Mouse (Mus musculus): ENCODE results near the gene Gm8126. TPM values are rescaled to one million over a fixed set of nuclear protein-coding genes. Genes with fewer than 3 reads are reported as not detected.
"Not testable (repeated sequence)": the region's sequence is repeated elsewhere in the genome, so short reads cannot be mapped to it uniquely, and the experiment has no call there.

Gm8126 gene
- polyA plus RNA-seq, 1 experiment from 2014 or later, result not detected

GRCm38 (mm10) chr14:43269211-43269610, 10.8 kb downstream of the Gm8126 start:
- H3K4me2 ChIP-seq; H3K27me3 ChIP-seq (replicated peaks; ENCODE audit: control insufficient read depth, insufficient read depth, low read length); H3K36me3 ChIP-seq (ENCODE audit: control insufficient read depth, insufficient read depth, low read length); H3K27ac ChIP-seq (ENCODE audit: low read depth, low read length); H3K9ac ChIP-seq (ENCODE audit: low read depth, low read length); H3K9me3 ChIP-seq (ENCODE audit: control insufficient read depth, low read length); DNase-seq (ENCODE audit: low spot score); H3K4me1 ChIP-seq (replicated peaks; ENCODE audit: control insufficient read depth, insufficient read depth, low read length); H3K4me3 ChIP-seq (ENCODE audit: low read depth, low read length); ATAC-seq (replicated peaks; ENCODE audit: low FRiP score): not testable (repeated sequence)
- 80% methylated on average over 3 of the region's 3 CpGs for WGBS

GRCm38 (mm10) chr14:43273161-43273560, 14.7 kb downstream of the Gm8126 start:
- not testable (repeated sequence) for H3K9ac ChIP-seq (ENCODE audit: low read depth, low read length); H3K4me2 ChIP-seq; H3K27me3 ChIP-seq (replicated peaks; ENCODE audit: control insufficient read depth, insufficient read depth, low read length); H3K36me3 ChIP-seq (ENCODE audit: control insufficient read depth, insufficient read depth, low read length); H3K4me3 ChIP-seq (ENCODE audit: low read depth, low read length); ATAC-seq (replicated peaks; ENCODE audit: low FRiP score); DNase-seq (ENCODE audit: low spot score); H3K4me1 ChIP-seq (replicated peaks; ENCODE audit: control insufficient read depth, insufficient read depth, low read length); H3K9me3 ChIP-seq (ENCODE audit: control insufficient read depth, low read length); H3K27ac ChIP-seq (ENCODE audit: low read depth, low read length)
- WGBS, result 76% methylated on average over 1 of the region's 1 CpGs

GRCm38 (mm10) chr14:43274986-43275511, 16.6 kb downstream of the Gm8126 start, which contains the start of gene Gm9732:
Gene Gm9732, plus strand, starts transcription at chr14:43275036.
- WGBS, result 77% methylated on average over 8 of the region's 8 CpGs
- not testable (repeated sequence) for H3K36me3 ChIP-seq (ENCODE audit: control insufficient read depth, insufficient read depth, low read length); H3K4me3 ChIP-seq (ENCODE audit: low read depth, low read length); H3K4me1 ChIP-seq (replicated peaks; ENCODE audit: control insufficient read depth, insufficient read depth, low read length); H3K4me2 ChIP-seq; DNase-seq (ENCODE audit: low spot score); ATAC-seq (replicated peaks; ENCODE audit: low FRiP score); H3K9ac ChIP-seq (ENCODE audit: low read depth, low read length); H3K9me3 ChIP-seq (ENCODE audit: control insufficient read depth, low read length); H3K27ac ChIP-seq (ENCODE audit: low read depth, low read length); H3K27me3 ChIP-seq (replicated peaks; ENCODE audit: control insufficient read depth, insufficient read depth, low read length)

GRCm38 (mm10) chr14:43275752-43276151, 17.3 kb downstream of the Gm8126 start:
- H3K27ac ChIP-seq (ENCODE audit: low read depth, low read length); H3K27me3 ChIP-seq (replicated peaks; ENCODE audit: control insufficient read depth, insufficient read depth, low read length); DNase-seq (ENCODE audit: low spot score); H3K36me3 ChIP-seq (ENCODE audit: control insufficient read depth, insufficient read depth, low read length); ATAC-seq (replicated peaks; ENCODE audit: low FRiP score); H3K4me1 ChIP-seq (replicated peaks; ENCODE audit: control insufficient read depth, insufficient read depth, low read length); H3K4me3 ChIP-seq (ENCODE audit: low read depth, low read length); H3K9ac ChIP-seq (ENCODE audit: low read depth, low read length); H3K4me2 ChIP-seq; H3K9me3 ChIP-seq (ENCODE audit: control insufficient read depth, low read length): not testable (repeated sequence)
- WGBS, result 74% methylated on average over 1 of the region's 1 CpGs

- not testable (repeated sequence) for H3K4me2 ChIP-seq; H3K27me3 ChIP-seq (replicated peaks; ENCODE audit: control insufficient read depth, insufficient read depth, low read length); H3K4me1 ChIP-seq (replicated peaks; ENCODE audit: control insufficient read depth, insufficient read depth, low read length); H3K27ac ChIP-seq (ENCODE audit: low read depth, low read length); H3K9me3 ChIP-seq (ENCODE audit: control insufficient read depth, low read length); H3K36me3 ChIP-seq (ENCODE audit: control insufficient read depth, insufficient read depth, low read length); DNase-seq (ENCODE audit: low spot score); H3K4me3 ChIP-seq (ENCODE audit: low read depth, low read length); ATAC-seq (replicated peaks; ENCODE audit: low FRiP score); H3K9ac ChIP-seq (ENCODE audit: low read depth, low read length)
- WGBS, result 53% methylated on average over 2 of the region's 2 CpGs
Measured at GRCm38 (mm10) chr14:43277468-43277867, 19.0 kb downstream of the Gm8126 start.

- DNase-seq (ENCODE audit: low spot score); H3K4me3 ChIP-seq (ENCODE audit: low read depth, low read length); H3K4me1 ChIP-seq (replicated peaks; ENCODE audit: control insufficient read depth, insufficient read depth, low read length); ATAC-seq (replicated peaks; ENCODE audit: low FRiP score); H3K9me3 ChIP-seq (ENCODE audit: control insufficient read depth, low read length); H3K27me3 ChIP-seq (replicated peaks; ENCODE audit: control insufficient read depth, insufficient read depth, low read length); H3K4me2 ChIP-seq; H3K36me3 ChIP-seq (ENCODE audit: control insufficient read depth, insufficient read depth, low read length); H3K9ac ChIP-seq (ENCODE audit: low read depth, low read length); H3K27ac ChIP-seq (ENCODE audit: low read depth, low read length): not testable (repeated sequence)
- WGBS, result 69% methylated on average over 4 of the region's 4 CpGs
Measured at GRCm38 (mm10) chr14:43278146-43278545, 19.7 kb downstream of the Gm8126 start.

- H3K27me3 ChIP-seq (replicated peaks; ENCODE audit: control insufficient read depth, insufficient read depth, low read length); H3K4me3 ChIP-seq (ENCODE audit: low read depth, low read length); H3K9ac ChIP-seq (ENCODE audit: low read depth, low read length); H3K4me2 ChIP-seq; H3K9me3 ChIP-seq (ENCODE audit: control insufficient read depth, low read length); ATAC-seq (replicated peaks; ENCODE audit: low FRiP score); H3K27ac ChIP-seq (ENCODE audit: low read depth, low read length); H3K4me1 ChIP-seq (replicated peaks; ENCODE audit: control insufficient read depth, insufficient read depth, low read length); DNase-seq (ENCODE audit: low spot score); H3K36me3 ChIP-seq (ENCODE audit: control insufficient read depth, insufficient read depth, low read length): not testable (repeated sequence)
- 83% methylated on average over 3 of the region's 3 CpGs for WGBS
Measured at GRCm38 (mm10) chr14:43278681-43279080, 20.2 kb downstream of the Gm8126 start.

- not testable (repeated sequence) for H3K9me3 ChIP-seq (ENCODE audit: control insufficient read depth, low read length)
- WGBS, result 76% methylated on average over 3 of the region's 3 CpGs
Measured at GRCm38 (mm10) chr14:43293503-43293902, 35.1 kb downstream of the Gm8126 start, which contains the start of gene Gm8127. Gene Gm8127, minus strand, starts transcription at chr14:43293832.

More at GRCm38 (mm10) chr14:43293503-43293902, 35.1 kb downstream of the Gm8126 start, which contains the start of gene Gm8127:
- H3K4me3 ChIP-seq (ENCODE audit: low read depth, low read length); H3K4me1 ChIP-seq (replicated peaks; ENCODE audit: control insufficient read depth, insufficient read depth, low read length); DNase-seq (ENCODE audit: low spot score); ATAC-seq (replicated peaks; ENCODE audit: low FRiP score); H3K4me2 ChIP-seq; H3K36me3 ChIP-seq (ENCODE audit: control insufficient read depth, insufficient read depth, low read length); H3K27me3 ChIP-seq (replicated peaks; ENCODE audit: control insufficient read depth, insufficient read depth, low read length); H3K9ac ChIP-seq (ENCODE audit: low read depth, low read length); H3K27ac ChIP-seq (ENCODE audit: low read depth, low read length): not testable (repeated sequence)
